Mouse (Mus musculus) liver, adult (tissue): ENCODE data around the gene Ssb.

Experiments used
- GATA4 ChIP-seq: IDR thresholded peaks from 2 replicates; pipeline ENCODE4 v1.6.1; 2014; ENCODE audit warnings: mild to moderate bottlenecking, low read length; ENCODE audit not compliant: insufficient replicate concordance

The Ssb gene

GRCm38 (mm10) chr2:69861485-69862091 is at the start of gene Ssb:
Ssb (plus strand) TSS chr2:69861562.
- TF ChIP-seq GATA4, result no peak

- no peak for TF ChIP-seq GATA4
Measured at GRCm38 (mm10) chr2:69816575-69816974, 44.8 kb upstream of the Ssb start.

GRCm38 (mm10) chr2:69818350-69819085 is 42.8 kb upstream of the Ssb start:
- TF ChIP-seq GATA4, result no peak

GRCm38 (mm10) chr2:69820201-69820600 is 41.2 kb upstream of the Ssb start:
- no peak for TF ChIP-seq GATA4

GRCm38 (mm10) chr2:69821711-69822110 is 39.7 kb upstream of the Ssb start, which contains the start of gene Klhl23:
Klhl23 (plus strand) TSS chr2:69821944.
- no peak for TF ChIP-seq GATA4

GRCm38 (mm10) chr2:69822361-69823128 is 38.8 kb upstream of the Ssb start:
- no peak for TF ChIP-seq GATA4

GRCm38 (mm10) chr2:69823129-69823677 is 38.2 kb upstream of the Ssb start:
- no peak for TF ChIP-seq GATA4

- no peak for TF ChIP-seq GATA4
Measured at GRCm38 (mm10) chr2:69825898-69826297, 35.5 kb upstream of the Ssb start.

- TF ChIP-seq GATA4, result no peak
Measured at GRCm38 (mm10) chr2:69826380-69826779, 35.0 kb upstream of the Ssb start.

- TF ChIP-seq GATA4, result no peak
Measured at GRCm38 (mm10) chr2:69828031-69828430, 33.3 kb upstream of the Ssb start.

GRCm38 (mm10) chr2:69829680-69830079 is 31.7 kb upstream of the Ssb start:
- TF ChIP-seq GATA4, result no peak

GRCm38 (mm10) chr2:69830116-69830515 is 31.2 kb upstream of the Ssb start:
- TF ChIP-seq GATA4, result no peak

GRCm38 (mm10) chr2:69837244-69837967 is 24.0 kb upstream of the Ssb start:
- no peak for TF ChIP-seq GATA4

GRCm38 (mm10) chr2:69837996-69838395 is 23.4 kb upstream of the Ssb start:
- TF ChIP-seq GATA4, result no peak

GRCm38 (mm10) chr2:69838707-69839106 is 22.7 kb upstream of the Ssb start:
- TF ChIP-seq GATA4, result no peak
